Mouse (Mus musculus) MEL (cell line): ENCODE measurements at regions not wholly inside any gene's neighbourhood (a gene's known extent, or its start where the extent isn't known, plus 50 kb on each side); places are given as distances from the start of the nearest gene placed in this dataset.

Source experiments
- DNase-seq: peaks from one replicate; pipeline ENCODE4 v3.0.0; 2011; ENCODE audit warnings: low read depth, low spot score
- H3K27ac ChIP-seq: 2 replicates; pipeline ENCODE4 v1.5.1; 2012; ENCODE audit warnings: low read depth, mild to moderate bottlenecking, control low read depth, low read length, moderate library complexity; ENCODE audit not compliant: control insufficient read depth
- H3K27me3 ChIP-seq, 2 experiments: fragments of 150-350 bp in 1 of 2; sonication (generic) in 1 of 2; 2 replicates each; pipeline ENCODE4 v1.6.1; 2012; ENCODE audit warnings: low read length in 2 of 2, mild to moderate bottlenecking in 2 of 2, improper control_type of control experiment in 1 of 2, moderate library complexity in 1 of 2; ENCODE audit not compliant: insufficient read depth in 2 of 2, control insufficient read depth in 1 of 2
- H3K36me3 ChIP-seq, 2 experiments: 2 replicates each; pipeline ENCODE4 v1.6.1; 2012 to 2014; ENCODE audit warnings: low read length in 2 of 2, improper control_type of control experiment in 1 of 2, inconsistent platforms in 1 of 2, mild to moderate bottlenecking in 1 of 2; ENCODE audit not compliant: insufficient read depth in 2 of 2, control insufficient read depth in 1 of 2
- H3K4me1 ChIP-seq, 2 experiments: fragments of 150-350 bp in 1 of 2; sonication (generic) in 1 of 2; 2 replicates each; pipeline ENCODE4 v1.6.1; 2012; ENCODE audit warnings: low read length in 2 of 2, improper control_type of control experiment in 1 of 2, mild to moderate bottlenecking in 1 of 2; ENCODE audit not compliant: insufficient read depth in 2 of 2, control insufficient read depth in 1 of 2
- H3K4me3 ChIP-seq, 2 experiments: fragments of 150-350 bp in 1 of 2; sonication (generic) in 1 of 2; 2 replicates each; pipeline ENCODE4 v1.5.1; 2012; ENCODE audit warnings: low read depth in 2 of 2, low read length in 2 of 2, mild to moderate bottlenecking in 2 of 2, moderate library complexity in 2 of 2, control low read depth in 1 of 2, improper control_type of control experiment in 1 of 2; ENCODE audit not compliant: control insufficient read depth in 1 of 2, insufficient read depth in 1 of 2
- H3K79me2 ChIP-seq: 2 replicates; pipeline ENCODE4 v1.6.1; 2012; ENCODE audit warnings: mild to moderate bottlenecking, low read length, moderate library complexity; ENCODE audit not compliant: control insufficient read depth, poor library complexity, insufficient read depth
- H3K9ac ChIP-seq: 2 replicates; pipeline ENCODE4 v1.6.1; 2012; ENCODE audit warnings: low read depth, mild to moderate bottlenecking, control low read depth, low read length, moderate library complexity; ENCODE audit not compliant: control insufficient read depth, poor library complexity, severe bottlenecking
- H3K9me3 ChIP-seq: fragments of 150-350 bp; sonication (generic); replicated peaks from 2 replicates; pipeline ENCODE4 v1.6.1; 2012; ENCODE audit warnings: mild to moderate bottlenecking, low read length, improper control_type of control experiment, moderate library complexity; ENCODE audit not compliant: insufficient read depth
- CTCF ChIP-seq, 3 experiments: IDR thresholded peaks in 2 of 3; conservative IDR thresholded peaks in 1 of 3; 2 replicates each; pipeline ENCODE4 v1.5.1; 2011 to 2012; ENCODE audit warnings: low read length in 3 of 3, low read depth in 2 of 3, mild to moderate bottlenecking in 2 of 3, improper control_type of control experiment in 1 of 3, inconsistent platforms in 1 of 3, mixed read lengths in 1 of 3, moderate library complexity in 1 of 3; ENCODE audit not compliant: control insufficient read depth in 1 of 3, insufficient read depth in 1 of 3, poor library complexity in 1 of 3, severe bottlenecking in 1 of 3
- ELF1 ChIP-seq: IDR thresholded peaks from 2 replicates; pipeline ENCODE4 v1.6.1; 2014; ENCODE audit warnings: low read depth, mild to moderate bottlenecking, inconsistent platforms, low read length, improper control_type of control experiment, moderate library complexity
- JUND ChIP-seq: IDR thresholded peaks from 2 replicates; pipeline ENCODE4 v1.6.1; 2011; ENCODE audit warnings: low read depth, mild to moderate bottlenecking, improper control_type of control experiment, low read length
- MAFK ChIP-seq: IDR thresholded peaks from 2 replicates; pipeline ENCODE4 v1.6.1; 2011; ENCODE audit warnings: low read depth, mild to moderate bottlenecking, low read length, improper control_type of control experiment, borderline replicate concordance
- MYB ChIP-seq: IDR thresholded peaks from 2 replicates; pipeline ENCODE4 v1.6.1; 2011; ENCODE audit warnings: mild to moderate bottlenecking, low read depth, low read length, improper control_type of control experiment
- NRF1 ChIP-seq: IDR thresholded peaks from 2 replicates; pipeline ENCODE4 v1.6.1; 2014; ENCODE audit warnings: low read depth, mild to moderate bottlenecking, inconsistent platforms, low read length, improper control_type of control experiment, moderate library complexity; ENCODE audit not compliant: poor library complexity, insufficient read depth, severe bottlenecking
- POLR2A ChIP-seq, 2 experiments: IDR thresholded peaks; 2 replicates each; pipeline ENCODE4 v1.6.1; 2011 to 2012; ENCODE audit warnings: low read length in 2 of 2, mild to moderate bottlenecking in 2 of 2, control low read depth in 1 of 2, improper control_type of control experiment in 1 of 2, low read depth in 1 of 2, moderate library complexity in 1 of 2; ENCODE audit not compliant: control insufficient read depth in 1 of 2, insufficient read depth in 1 of 2, poor library complexity in 1 of 2
- POLR2AphosphoS2 ChIP-seq: IDR thresholded peaks from 2 replicates; pipeline ENCODE4 v1.6.1; 2011; ENCODE audit warnings: low read length, improper control_type of control experiment
- SIN3A ChIP-seq: IDR thresholded peaks from 2 replicates; pipeline ENCODE4 v1.6.1; 2012; ENCODE audit warnings: low read length, improper control_type of control experiment, inconsistent platforms
- SMC3 ChIP-seq: IDR thresholded peaks from 2 replicates; pipeline ENCODE4 v1.6.1; 2011; ENCODE audit warnings: low read depth, low read length, improper control_type of control experiment
- TCF12 ChIP-seq: IDR thresholded peaks from 2 replicates; pipeline ENCODE4 v1.6.1; 2014; ENCODE audit warnings: low read depth, mild to moderate bottlenecking, inconsistent platforms, low read length, improper control_type of control experiment, moderate library complexity
- USF1 ChIP-seq: IDR thresholded peaks from 2 replicates; pipeline ENCODE4 v1.6.1; 2014; ENCODE audit warnings: low read depth, mild to moderate bottlenecking, inconsistent platforms, low read length, improper control_type of control experiment, moderate library complexity
- USF2 ChIP-seq, 2 experiments: IDR thresholded peaks; 2 replicates each; pipeline ENCODE4 v1.6.1; 2011 to 2012; ENCODE audit warnings: improper control_type of control experiment in 2 of 2, low read length in 2 of 2, borderline replicate concordance in 1 of 2, inconsistent platforms in 1 of 2, low read depth in 1 of 2, mild to moderate bottlenecking in 1 of 2; ENCODE audit not compliant: insufficient read depth in 1 of 2
- ZKSCAN1 ChIP-seq: IDR thresholded peaks from 2 replicates; pipeline ENCODE4 v1.6.1; 2012; ENCODE audit warnings: low read depth, mild to moderate bottlenecking, inconsistent platforms, low read length, improper control_type of control experiment, moderate library complexity
- ZNF384 ChIP-seq: IDR thresholded peaks from 2 replicates; pipeline ENCODE4 v1.6.1; 2012; ENCODE audit warnings: low read depth, mild to moderate bottlenecking, inconsistent platforms, low read length, improper control_type of control experiment

DNA sequence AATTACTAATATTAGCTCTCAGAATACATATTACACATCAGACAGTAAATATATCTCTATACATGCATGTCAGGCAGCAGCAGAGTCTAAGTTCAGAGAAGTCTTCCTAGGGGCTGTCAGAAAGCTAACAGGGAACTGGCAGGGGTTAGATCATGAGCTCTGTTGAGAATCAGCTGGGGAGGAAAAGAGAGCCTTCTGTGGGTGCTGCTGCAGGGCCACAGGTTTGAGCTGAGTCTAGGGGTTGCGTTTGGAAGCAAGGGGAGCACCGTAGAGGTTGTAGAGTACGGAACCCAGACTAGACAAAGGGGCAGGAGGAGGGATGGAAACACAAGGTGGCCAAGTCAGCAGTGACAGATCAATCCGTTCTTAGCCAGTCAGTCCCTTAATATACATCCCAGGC, 106.2 kb upstream of the Egln3 start:
- Histone ChIP-seq H3K27ac (no peak overlapping the region), H3K9ac (no peak overlapping the region), H3K4me1 (peaks cover 6 to 16% of the 10 kb centered on the region in 2 experiments), H3K36me3 (peaks cover 0 to 2% of the 10 kb centered on the region in 2 experiments; a peak in 2 of 4 replicates), H3K9me3 (no peaks in the 10 kb centered on the region), H3K4me3 (no peak overlapping the region), H3K27me3 (no peaks in the 10 kb centered on the region; a peak in 1 of 4 replicates), H3K79me2 (no peaks in the 10 kb centered on the region)
- DNase-seq = no peak
- TF ChIP-seq SMC3 (no peak), ELF1 (no peak), USF1 (no peak), ZNF384 (no peak), ZKSCAN1 (no peak), POLR2AphosphoS2 (no peak)

DNA sequence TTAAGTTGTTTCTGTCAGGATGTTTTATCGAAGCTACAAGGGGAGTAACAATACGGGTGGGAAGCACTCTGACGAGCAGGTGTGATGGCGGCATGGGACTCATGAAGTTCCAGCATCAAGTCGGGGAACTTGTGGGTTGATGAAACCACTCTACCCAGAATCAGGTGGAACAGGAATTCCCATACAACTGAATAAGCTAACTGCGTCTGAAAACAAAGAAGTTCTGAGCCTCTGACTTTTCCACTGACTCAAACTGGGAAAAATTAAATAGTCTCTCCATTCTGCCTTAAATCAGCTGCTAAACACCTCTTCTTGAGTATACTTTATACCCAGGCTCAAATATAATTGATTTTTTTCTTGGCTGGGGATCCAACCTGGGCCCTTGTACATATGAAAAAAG, 105.6 kb upstream of the Egln3 start:
- no peak for DNase-seq
- Histone ChIP-seq H3K9ac (no peak overlapping the region), H3K27me3 (no peaks in the 10 kb centered on the region; a peak in 1 of 4 replicates), H3K4me1 (peaks cover 6 to 11% of the 10 kb centered on the region in 2 experiments; a peak in 3 of 4 replicates), H3K79me2 (no peaks in the 10 kb centered on the region), H3K9me3 (no peaks in the 10 kb centered on the region), H3K27ac (no peak overlapping the region), H3K36me3 (peaks cover 0 to 2% of the 10 kb centered on the region in 2 experiments; a peak in 2 of 4 replicates), H3K4me3 (no peak overlapping the region)
- TF ChIP-seq MAFK = no peak
- TF ChIP-seq ZNF384 = no peak
- TF ChIP-seq ZKSCAN1 = no peak
- no peak for TF ChIP-seq SIN3A
- TF ChIP-seq POLR2A (IDR thresholded peaks at IDR 0.05; ENCODE audit: control insufficient read depth in 1 of 2, insufficient read depth in 1 of 2, low read depth in 1 of 2, low read length in 2 of 2, poor library complexity in 1 of 2) = no peak
- no peak for TF ChIP-seq MYB
- no peak for TF ChIP-seq USF2 (IDR thresholded peaks at IDR 0.05; ENCODE audit: borderline replicate concordance in 1 of 2, insufficient read depth in 1 of 2, low read depth in 1 of 2, low read length in 2 of 2)
- no peak for TF ChIP-seq CTCF (IDR thresholded peaks at IDR 0.05 in 2 of 3, conservative IDR thresholded peaks at IDR 0.05 in 1 of 3; ENCODE audit: control insufficient read depth in 1 of 3, insufficient read depth in 1 of 3, low read depth in 2 of 3, low read length in 3 of 3, poor library complexity in 1 of 3, severe bottlenecking in 1 of 3)
- no peak for TF ChIP-seq TCF12

DNA sequence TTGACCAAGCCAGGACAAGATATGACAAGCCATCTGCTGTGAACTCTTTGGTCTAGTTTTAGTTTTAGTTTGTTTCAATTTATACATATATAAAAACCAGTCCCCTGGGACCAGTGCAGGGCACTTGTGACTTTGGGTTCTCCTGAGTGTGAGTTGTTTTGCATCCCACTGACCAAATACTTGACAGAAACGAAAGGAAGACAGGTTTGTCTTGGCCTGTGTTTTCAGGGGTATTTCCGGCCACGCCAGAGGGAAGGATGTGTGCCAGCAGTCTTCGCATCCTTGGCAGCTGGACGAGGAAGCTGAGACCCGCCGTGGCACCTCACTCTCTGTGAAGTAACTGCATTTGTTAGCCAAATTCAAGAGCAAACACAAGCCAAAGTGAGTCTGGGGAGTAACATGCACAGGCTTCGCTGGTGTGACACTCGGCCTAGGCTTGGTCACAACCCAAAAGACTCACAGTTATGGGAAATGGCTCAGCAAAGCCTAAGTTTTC, 101.5 kb upstream of the Egln3 start:
- H3K79me2 ChIP-seq = no peaks in the 10 kb centered on the region
- no peaks in the 10 kb centered on the region for H3K9me3 ChIP-seq
- H3K27ac ChIP-seq = no peak overlapping the region
- no peaks in the 10 kb centered on the region for H3K36me3 ChIP-seq
- no peak overlapping the region for H3K9ac ChIP-seq
- TF ChIP-seq JUND = no peak
- TF ChIP-seq MYB = no peak
- TF ChIP-seq NRF1 = no peak
- no peak for TF ChIP-seq MAFK
- TF ChIP-seq, all 39 proteins: peak for 0
- no peaks in the 10 kb centered on the region for H3K4me1 ChIP-seq
- H3K27me3 ChIP-seq = no peaks in the 10 kb centered on the region; a peak in 1 of 4 replicates
- no peak overlapping the region for H3K4me3 ChIP-seq
- DNase-seq = no peak
